Mouse (Mus musculus) spleen, adult 18-20 months (tissue): ENCODE measurements around the gene Umod.

ENCODE experiments used
- DNase-seq, 2 experiments: peaks; one replicate each; pipeline ENCODE4 v3.0.0; 2022; ENCODE audit warnings: mixed read lengths in 2 of 2

Umod gene

GRCm38 (mm10) chr7:119427180-119427616 lies 51.9 kb downstream of the Umod start:
- DNase-seq, result no peak

GRCm38 (mm10) chr7:119420730-119421129 lies 58.4 kb downstream of the Umod start:
- no peak for DNase-seq

- no peak for DNase-seq
These were observed 60.6 kb downstream of the Umod start for GRCm38 (mm10) chr7:119418523-119418922.
